Mouse (Mus musculus) limb, embryonic 13.5 days (tissue): ENCODE measurements around the gene Fam205c. TPM values are rescaled to one million over a fixed set of nuclear protein-coding genes. Genes with fewer than 3 reads are reported as not detected.
A peak's percentile ranks its signal among the peaks of the same experiment; 100 is the strongest.

Source experiments
- ATAC-seq: fragments of 200-750 bp; cut with Nextera tagmentation; 2 replicates; pipeline ENCODE4 v1.8.0; 2017; ENCODE audit warnings: low read depth, moderate number of reproducible peaks, moderate TSS enrichment; ENCODE audit not compliant: low FRiP score
- H3K27ac ChIP-seq: fragments of 300-500 bp; sonication (generic); 2 replicates; pipeline ENCODE4 v1.5.1; 2015; ENCODE audit warnings: inconsistent platforms, mild to moderate bottlenecking, moderate library complexity
- H3K27me3 ChIP-seq: fragments of 300-500 bp; sonication (generic); 2 replicates; pipeline ENCODE4 v1.6.1; 2015; ENCODE audit warnings: mild to moderate bottlenecking, inconsistent platforms
- H3K36me3 ChIP-seq: fragments of 300-500 bp; sonication (generic); 2 replicates; pipeline ENCODE4 v1.6.1; 2015; ENCODE audit warnings: inconsistent platforms, mild to moderate bottlenecking, moderate library complexity
- H3K4me1 ChIP-seq: fragments of 300-500 bp; sonication (generic); 2 replicates; pipeline ENCODE4 v1.6.1; 2015; ENCODE audit warnings: inconsistent platforms
- H3K4me2 ChIP-seq: fragments of 300-500 bp; sonication (generic); replicated peaks from 2 replicates; pipeline ENCODE4 v1.6.1; 2015; ENCODE audit warnings: inconsistent platforms, mild to moderate bottlenecking, moderate library complexity
- H3K4me3 ChIP-seq: fragments of 300-500 bp; sonication (generic); 2 replicates; pipeline ENCODE4 v1.5.1; 2015; ENCODE audit warnings: moderate library complexity, mild to moderate bottlenecking, inconsistent platforms
- H3K9ac ChIP-seq: fragments of 300-500 bp; sonication (generic); 2 replicates; pipeline ENCODE4 v1.6.1; 2015; ENCODE audit warnings: mild to moderate bottlenecking, inconsistent platforms
- H3K9me3 ChIP-seq: fragments of 300-500 bp; sonication (generic); 2 replicates; pipeline ENCODE4 v1.6.1; 2016; ENCODE audit warnings: inconsistent platforms
- WGBS: fragments of 180-500 bp; shearing (Covaris S2); methylation state at CpG from one replicate; pipeline ENCODE4 v1.1.7; 2015; 5-methylcytosine and 5-hydroxymethylcytosine counted together
- polyA plus RNA-seq: library from polyadenylated mRNA; unstranded; fragments of >200 nt; fragmentation: Nextera tagmentation; extraction: Ambion mirVana; gene quantifications from 2 replicates; pipeline ENCODE4 v1.2.1, GENCODE M21; 2015

Gene Fam205c
- 0.31 TPM in 1 of 2 replicates, not detected in the other for polyA plus RNA-seq

DNA sequence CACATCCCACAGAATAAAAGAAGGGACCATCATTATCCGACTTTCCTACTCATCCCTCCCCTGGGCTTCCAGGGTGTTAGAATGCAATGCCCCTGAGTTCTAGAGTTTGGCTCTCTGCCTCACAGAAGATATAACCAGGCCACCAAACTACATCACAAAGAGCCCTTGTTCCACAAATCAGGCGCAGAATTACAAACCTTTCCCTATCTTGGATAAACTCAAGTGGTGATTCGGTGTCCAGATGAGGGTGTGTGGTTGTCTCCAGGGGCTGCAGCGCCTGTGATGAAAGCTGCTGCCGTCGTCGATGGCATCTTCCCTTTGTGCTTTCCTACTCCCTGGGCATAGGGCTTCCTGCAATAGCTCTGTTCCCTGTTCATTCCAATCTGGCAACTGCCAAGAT is at the start of gene Fam205c:
Fam205c (minus strand) TSS at position 101 of the 400 bp plus-strand sequence.
- no peak for ATAC-seq
- 84% methylated on average over 7 of the region's 7 CpGs for WGBS
- H3K4me2 ChIP-seq: no peak within 1 kb of the TSS

DNA sequence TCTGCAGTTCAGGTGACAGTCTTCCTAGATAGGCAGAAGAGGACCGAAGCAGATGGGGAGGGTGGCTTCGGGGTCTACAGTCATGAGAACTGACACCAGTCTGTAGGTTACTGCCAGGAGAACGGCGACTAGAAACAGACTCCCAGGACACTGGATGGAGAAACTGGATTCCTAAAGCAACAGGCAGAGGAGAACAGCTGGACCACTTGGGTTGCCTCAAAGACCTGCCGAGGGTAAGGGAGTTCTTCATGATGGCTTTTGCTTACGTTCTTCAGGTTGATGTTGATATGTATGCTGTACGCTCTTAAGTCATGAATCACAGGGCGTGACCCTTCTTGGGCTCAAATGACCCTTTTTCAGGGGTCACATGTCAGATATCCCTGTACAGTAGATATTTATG is 48.4 kb upstream of the Fam205c start:
- no peak for ATAC-seq
- Histone ChIP-seq H3K4me3 (no peak overlapping the region), H3K4me2 (no peak overlapping the region)

More for the DNA sequence above, at the start of gene Fam205c:
- H3K4me3 ChIP-seq: no peak within 1 kb of the TSS
- H3K36me3 ChIP-seq: no peaks in the 10 kb centered on the region
- no peaks in the 10 kb centered on the region for H3K27me3 ChIP-seq
- H3K9ac ChIP-seq: no peak within 1 kb of the TSS
- H3K4me1 ChIP-seq: no peaks in the 10 kb centered on the region
- no peak within 1 kb of the TSS for H3K27ac ChIP-seq
- H3K9me3 ChIP-seq: no peaks in the 10 kb centered on the region

DNA sequence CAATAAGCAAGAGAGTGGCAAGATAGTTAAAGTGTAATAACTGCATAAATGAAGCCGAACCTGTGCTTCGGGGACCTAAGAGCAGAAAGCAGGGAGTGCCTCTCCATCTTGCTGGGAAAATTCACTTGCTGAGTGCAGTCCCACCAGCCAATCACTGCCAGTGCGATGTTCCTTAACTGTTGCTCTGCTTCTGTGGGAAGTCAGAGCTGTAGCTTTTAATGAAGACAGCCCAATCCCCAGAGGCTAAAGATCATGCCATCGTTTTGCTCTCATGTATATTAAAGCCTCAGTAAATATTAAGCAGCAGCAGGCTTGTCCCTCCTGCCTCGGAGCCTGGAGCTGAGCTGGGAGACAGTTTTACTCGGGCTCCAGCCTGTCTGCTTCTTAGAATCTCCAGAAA is 48.0 kb upstream of the Fam205c start:
- no peaks in the 10 kb centered on the region for H3K36me3 ChIP-seq
- no peak overlapping the region for H3K4me2 ChIP-seq
- H3K4me3 ChIP-seq: no peak overlapping the region
- 67% methylated on average over 6 of the region's 6 CpGs for WGBS
- H3K9ac ChIP-seq: no peak overlapping the region
- H3K27ac ChIP-seq: no peak overlapping the region
- peaks cover 73% of the 10 kb centered on the region for H3K27me3 ChIP-seq
- ATAC-seq: no peak
- no peaks in the 10 kb centered on the region for H3K4me1 ChIP-seq
- H3K9me3 ChIP-seq: no peaks in the 10 kb centered on the region

More for the DNA sequence above, 48.4 kb upstream of the Fam205c start:
- 85% methylated on average over 8 of the region's 8 CpGs for WGBS
- Histone ChIP-seq H3K4me1 (no peaks in the 10 kb centered on the region), H3K9me3 (no peaks in the 10 kb centered on the region), H3K9ac (no peak overlapping the region), H3K27me3 (peaks cover 68% of the 10 kb centered on the region), H3K36me3 (no peaks in the 10 kb centered on the region), H3K27ac (no peak overlapping the region)

DNA sequence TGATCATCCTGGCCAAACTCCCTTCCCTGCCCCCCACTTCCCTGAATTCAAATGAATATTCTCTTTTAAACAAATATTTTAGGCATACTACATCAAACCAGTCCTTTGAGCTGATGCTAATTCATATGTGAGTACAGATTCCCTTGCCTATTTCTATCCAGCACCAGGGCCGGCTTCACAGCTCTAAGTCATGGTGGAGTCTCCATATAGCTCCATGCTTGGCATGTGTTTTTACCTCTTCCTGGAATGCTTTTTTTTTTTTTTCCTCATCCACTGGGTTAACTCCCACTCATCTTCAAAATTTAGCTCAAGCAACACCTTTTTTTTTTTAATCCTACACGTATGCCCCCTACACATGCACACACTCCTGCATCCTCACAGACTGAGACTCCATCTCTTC is 47.5 kb upstream of the Fam205c start:
- Histone ChIP-seq H3K4me1 (0 out of 2 replicates have a peak, but pooled peaks cover 3% of the 10 kb centered on the region), H3K9me3 (no peaks in the 10 kb centered on the region), H3K27me3 (peaks cover 77% of the 10 kb centered on the region), H3K4me3 (no peak overlapping the region), H3K9ac (no peak overlapping the region), H3K27ac (no peak overlapping the region), H3K4me2 (no peak overlapping the region), H3K36me3 (no peaks in the 10 kb centered on the region)
- 89% methylated on average over 2 of the region's 2 CpGs for WGBS
- no peak for ATAC-seq

DNA sequence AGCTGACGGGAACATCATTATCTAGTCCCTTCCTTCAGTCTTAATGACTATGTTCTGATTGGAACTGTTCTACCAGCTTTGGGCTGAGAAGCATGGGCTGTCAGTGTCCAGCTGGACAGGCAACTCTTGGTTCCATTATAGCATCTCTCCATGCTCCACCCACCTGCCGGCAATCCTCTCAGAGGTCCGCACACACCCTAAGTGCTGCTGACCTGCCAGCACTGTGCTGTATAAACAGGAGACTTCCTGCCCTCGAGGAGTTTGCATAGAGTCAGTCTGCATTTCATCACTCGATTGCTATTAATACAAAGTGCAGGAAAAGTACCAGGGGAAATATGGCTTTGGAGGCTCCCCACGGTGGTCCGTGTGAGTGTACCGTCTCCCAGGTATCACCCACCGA is 46.7 kb upstream of the Fam205c start:
- H3K4me2 ChIP-seq: no peak overlapping the region
- H3K9me3 ChIP-seq: no peaks in the 10 kb centered on the region
- ATAC-seq: no peak
- H3K27ac ChIP-seq: no peak overlapping the region
- no peak overlapping the region for H3K9ac ChIP-seq
- peaks cover 80% of the 10 kb centered on the region for H3K27me3 ChIP-seq
- H3K4me3 ChIP-seq: no peak overlapping the region
- 79% methylated on average over 9 of the region's 9 CpGs for WGBS
- H3K4me1 ChIP-seq: 0 out of 2 replicates have a peak, but pooled peaks cover 4% of the 10 kb centered on the region
- no peaks in the 10 kb centered on the region for H3K36me3 ChIP-seq

DNA sequence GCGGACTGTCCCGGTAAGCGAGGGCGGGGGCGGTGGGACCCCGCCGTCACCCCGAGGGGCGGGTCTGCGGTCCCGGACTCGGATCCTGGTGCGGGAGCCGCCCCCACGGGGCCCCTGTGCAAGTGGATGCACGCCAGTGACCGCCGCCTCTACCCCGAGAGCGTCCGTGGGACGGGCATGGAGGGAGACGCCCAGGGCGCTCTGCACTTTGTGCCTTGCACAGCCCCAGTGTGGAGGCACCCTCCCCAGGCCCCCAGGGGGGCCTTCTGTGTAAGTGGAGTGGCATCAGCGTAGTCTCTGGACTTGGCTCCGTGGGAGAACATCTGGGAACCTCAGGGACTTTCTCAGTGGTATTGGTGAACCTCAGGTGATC is 43.4 kb upstream of the Fam205c start:
- peak overlapping the region; percentile 93 for H3K4me2 ChIP-seq
- peak overlapping the region; percentile 73 for H3K9ac ChIP-seq
- H3K9me3 ChIP-seq: no peaks in the 10 kb centered on the region
- H3K36me3 ChIP-seq: no peaks in the 10 kb centered on the region
- 3% methylated on average over 26 of the region's 26 CpGs for WGBS
- H3K4me3 ChIP-seq: peak overlapping the region; percentile 65
- no peak for ATAC-seq
- H3K27me3 ChIP-seq: peaks cover 87% of the 10 kb centered on the region
- H3K27ac ChIP-seq: no peak overlapping the region
- H3K4me1 ChIP-seq: 0 out of 2 replicates have a peak, but pooled peaks cover 4% of the 10 kb centered on the region

DNA sequence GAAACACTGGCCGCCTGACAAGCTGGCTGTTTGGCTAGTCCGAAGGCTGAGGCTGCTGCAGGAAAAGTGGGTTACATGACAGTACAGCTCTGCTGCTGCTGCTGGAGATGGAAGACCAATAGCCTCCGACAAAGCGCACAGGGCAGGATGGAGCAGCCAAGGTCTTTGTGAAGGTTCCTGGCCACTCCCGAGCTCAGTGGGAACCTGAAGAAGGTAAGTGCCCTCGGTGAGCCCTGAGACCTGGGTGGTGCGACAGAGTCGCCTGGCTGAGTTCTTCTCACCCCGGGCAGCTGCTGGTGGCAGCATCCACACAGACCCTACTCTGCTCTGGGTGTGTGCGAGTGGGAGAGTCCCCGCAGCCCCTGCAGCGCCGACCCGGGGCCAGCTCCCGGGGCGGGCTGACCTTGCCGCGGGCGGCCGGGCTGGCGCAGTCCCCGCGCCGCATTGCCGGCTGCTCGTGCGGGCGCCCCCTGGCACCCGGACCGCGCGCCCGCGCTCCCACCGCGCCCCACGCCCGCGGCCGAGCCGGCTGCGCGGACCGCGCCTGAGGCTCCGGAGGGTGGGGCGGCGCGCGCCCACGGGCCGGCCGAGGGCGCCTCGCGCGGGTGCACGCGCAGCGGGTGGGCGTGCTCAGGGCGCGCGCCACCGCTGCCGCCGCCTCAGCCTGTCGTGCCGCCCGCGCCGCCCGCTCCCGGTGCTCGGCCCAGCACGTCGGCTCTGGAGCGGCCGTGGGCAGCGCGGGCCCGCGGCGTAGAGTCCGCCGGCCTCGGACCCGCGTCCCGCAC is 42.8 kb upstream of the Fam205c start, which contains the start of gene Phf24:
Phf24 (plus strand) TSS at position 44 of the 785 bp plus-strand sequence.
- Histone ChIP-seq H3K9me3 (no peaks in the 10 kb centered on the region), H3K27ac (no peak within 1 kb of the TSS), H3K4me3 (peak within 1 kb of the TSS; percentile 65), H3K36me3 (no peaks in the 10 kb centered on the region), H3K27me3 (peaks cover 88% of the 10 kb centered on the region), H3K4me2 (peak within 1 kb of the TSS; percentile 93), H3K9ac (peak within 1 kb of the TSS; percentile 73), H3K4me1 (0 out of 2 replicates have a peak, but pooled peaks cover 4% of the 10 kb centered on the region)
- 2% methylated on average over 48 of the region's 90 CpGs for WGBS
- peak; percentile 73; the same call in 1 of the 2 replicates for ATAC-seq

DNA sequence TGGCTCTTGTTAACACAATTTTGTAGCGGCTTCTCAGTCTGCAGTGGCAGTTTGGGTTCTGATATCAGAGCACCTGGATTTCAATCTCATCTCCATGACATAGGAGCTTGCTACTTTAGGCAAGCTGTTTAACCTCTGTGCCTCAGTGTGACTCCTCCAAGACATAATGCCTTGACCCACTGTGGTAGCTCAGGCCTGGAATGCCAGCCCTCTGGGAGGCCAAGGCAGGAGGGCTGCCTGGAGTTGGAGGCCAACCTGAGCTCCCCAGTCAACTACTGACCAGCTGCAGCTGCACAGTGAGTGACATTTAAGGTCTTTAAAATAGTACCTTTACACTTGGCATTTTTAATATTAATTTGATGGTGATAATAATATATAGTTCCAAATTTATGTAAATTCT is 41.9 kb upstream of the Fam205c start:
- Histone ChIP-seq H3K9ac (no peak overlapping the region), H3K27ac (no peak overlapping the region), H3K4me1 (0 out of 2 replicates have a peak, but pooled peaks cover 4% of the 10 kb centered on the region), H3K4me2 (no peak overlapping the region), H3K36me3 (no peaks in the 10 kb centered on the region), H3K27me3 (peaks cover 85% of the 10 kb centered on the region), H3K4me3 (no peak overlapping the region), H3K9me3 (no peaks in the 10 kb centered on the region)
- WGBS: 84% methylated on average over 1 of the region's 1 CpGs
- no peak for ATAC-seq

DNA sequence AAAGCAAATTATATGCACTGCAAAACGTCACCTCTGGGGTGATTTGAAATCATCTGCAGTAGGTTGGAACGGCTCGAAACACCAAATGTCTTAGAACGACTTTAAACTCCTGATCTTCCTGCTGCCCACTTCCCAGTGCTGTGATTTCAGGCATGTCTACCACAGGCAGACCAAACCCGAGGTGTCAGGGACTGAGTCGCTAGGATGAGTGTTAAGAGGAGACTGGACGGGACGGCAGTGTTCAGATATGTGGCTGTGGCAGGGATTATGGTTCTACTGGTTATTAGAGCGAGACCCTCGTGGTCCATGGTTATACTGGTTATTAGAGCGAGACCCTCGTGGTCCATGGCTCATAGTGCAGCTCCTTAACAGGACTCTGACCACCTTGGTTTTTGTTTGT is 41.3 kb upstream of the Fam205c start:
- no peaks in the 10 kb centered on the region for H3K9me3 ChIP-seq
- H3K4me3 ChIP-seq: no peak overlapping the region
- H3K27me3 ChIP-seq: peaks cover 79% of the 10 kb centered on the region
- H3K4me1 ChIP-seq: 0 out of 2 replicates have a peak, but pooled peaks cover 4% of the 10 kb centered on the region
- H3K9ac ChIP-seq: no peak overlapping the region
- H3K27ac ChIP-seq: no peak overlapping the region
- H3K4me2 ChIP-seq: no peak overlapping the region
- WGBS: 80% methylated on average over 12 of the region's 12 CpGs
- ATAC-seq: no peak
- H3K36me3 ChIP-seq: no peaks in the 10 kb centered on the region

DNA sequence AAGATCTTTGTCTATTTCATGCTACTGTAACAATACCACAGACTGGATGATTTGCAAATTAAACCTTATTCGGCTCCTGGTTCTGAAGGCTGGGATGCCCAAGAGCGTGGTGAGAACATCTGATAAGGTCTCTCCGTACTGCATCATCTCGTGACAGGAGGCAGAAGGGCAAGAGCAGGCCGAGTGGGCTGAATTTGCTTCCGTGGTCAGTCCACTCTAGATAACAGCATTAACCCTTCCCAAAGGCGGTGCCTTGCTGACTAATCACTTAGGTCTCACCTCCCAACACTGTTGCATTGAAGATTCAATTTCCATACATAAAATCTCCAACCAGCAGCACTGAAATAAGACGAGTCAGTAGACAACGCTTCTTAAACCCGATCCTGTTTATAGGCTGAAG is 39.4 kb upstream of the Fam205c start:
- no peaks in the 10 kb centered on the region for H3K9me3 ChIP-seq
- H3K27ac ChIP-seq: no peak overlapping the region
- peaks cover 64% of the 10 kb centered on the region for H3K27me3 ChIP-seq

DNA sequence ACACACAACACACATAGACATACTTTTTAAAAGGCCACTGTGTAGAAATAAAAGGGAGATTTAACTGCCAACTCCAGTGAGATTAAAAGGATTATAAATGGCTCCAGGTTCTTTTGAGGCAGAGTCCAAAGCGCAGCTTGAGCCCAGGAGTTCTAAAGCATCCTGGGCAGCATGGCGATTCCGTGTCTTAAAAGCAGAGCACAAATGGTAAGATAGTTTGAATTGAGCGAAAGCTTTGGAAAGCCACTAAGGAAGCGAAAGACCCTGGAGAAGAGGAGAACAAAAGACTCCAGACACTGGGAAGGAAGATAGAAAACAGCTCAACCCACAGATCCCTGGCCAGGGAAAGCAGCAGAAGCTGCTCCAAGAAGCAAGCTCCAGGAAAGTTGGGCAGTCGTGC is 30.9 kb upstream of the Fam205c start:
- Histone ChIP-seq H3K9me3 (no peaks in the 10 kb centered on the region), H3K9ac (no peak overlapping the region), H3K4me2 (no peak overlapping the region), H3K4me3 (no peak overlapping the region), H3K27me3 (peaks cover 3% of the 10 kb centered on the region; the same call in 1 of the 2 replicates), H3K36me3 (no peaks in the 10 kb centered on the region), H3K4me1 (no peaks in the 10 kb centered on the region), H3K27ac (no peak overlapping the region)
- WGBS: 81% methylated on average over 6 of the region's 6 CpGs
- no peak for ATAC-seq

More for the DNA sequence above, 39.4 kb upstream of the Fam205c start:
- H3K36me3 ChIP-seq: no peaks in the 10 kb centered on the region
- 0 out of 2 replicates have a peak, but pooled peaks cover 4% of the 10 kb centered on the region for H3K4me1 ChIP-seq
- H3K9ac ChIP-seq: no peak overlapping the region
- 54% methylated on average over 10 of the region's 10 CpGs for WGBS
- no peak overlapping the region for H3K4me2 ChIP-seq
- no peak for ATAC-seq
- no peak overlapping the region for H3K4me3 ChIP-seq

DNA sequence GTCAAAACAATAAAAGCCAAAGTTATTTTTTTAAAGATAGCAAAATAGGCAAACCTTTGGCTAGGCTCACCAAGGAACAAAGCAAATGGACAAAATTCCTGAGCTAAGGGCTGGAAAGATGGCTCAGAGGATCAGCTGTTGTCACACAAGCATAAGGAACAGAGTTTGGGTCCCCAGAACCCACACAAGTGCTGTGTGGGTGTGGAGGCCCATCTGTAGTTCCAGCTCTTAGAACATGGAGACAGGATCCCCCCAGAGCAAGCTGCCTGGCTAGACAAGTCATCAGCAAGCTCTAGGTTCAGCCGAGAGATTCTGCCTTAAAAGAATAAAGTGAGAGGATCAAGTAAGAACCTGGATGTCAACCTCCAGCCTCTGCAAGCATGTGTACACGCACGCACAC is 30.5 kb upstream of the Fam205c start:
- ATAC-seq: no peak
- 91% methylated on average over 3 of the region's 3 CpGs for WGBS

More for the DNA sequence above, 30.5 kb upstream of the Fam205c start:
- no peak overlapping the region for H3K27ac ChIP-seq
- no peaks in the 10 kb centered on the region for H3K4me1 ChIP-seq
- no peak overlapping the region for H3K4me2 ChIP-seq
- peaks cover 3% of the 10 kb centered on the region; the same call in 1 of the 2 replicates for H3K27me3 ChIP-seq
- no peak overlapping the region for H3K4me3 ChIP-seq
- no peaks in the 10 kb centered on the region for H3K36me3 ChIP-seq
- H3K9me3 ChIP-seq: no peaks in the 10 kb centered on the region
- no peak overlapping the region for H3K9ac ChIP-seq
